Mouse (Mus musculus): ENCODE measurements at regions not wholly inside any gene's neighbourhood (a gene's known extent, or its start where the extent isn't known, plus 50 kb on each side); places are given as distances from the start of the nearest gene placed in this dataset.

- DNase-seq (ENCODE audit: low spot score) = no peak
- Histone ChIP-seq H3K4me2 (replicated peaks; ENCODE audit: low read depth) (no peak overlapping the region), H3K36me3 (ENCODE audit: control insufficient read depth, insufficient read depth, low read length) (no peaks in the 10 kb centered on the region), H3K4me1 (replicated peaks; ENCODE audit: control insufficient read depth, insufficient read depth) (no peaks in the 10 kb centered on the region), H3K27me3 (ENCODE audit: control insufficient read depth, insufficient read depth, low read length) (no peaks in the 10 kb centered on the region), H3K4me3 (ENCODE audit: low read depth, low read length) (no peak overlapping the region), H3K9me3 (ENCODE audit: control insufficient read depth, low read length) (no peaks in the 10 kb centered on the region), H3K27ac (replicated peaks) (no peak overlapping the region), H3K9ac (ENCODE audit: low read length) (no peak overlapping the region)
- TF ChIP-seq CTCF (IDR thresholded peaks at IDR 0.05; ENCODE audit: low read depth) = no peak
- 65% methylated on average over 2 of the region's 2 CpGs for WGBS
- no peak for ATAC-seq (ENCODE audit: low FRiP score, low TSS enrichment)
Measured at GRCm38 (mm10) chr12:27431338-27431737, 89.0 kb upstream of the Sox11 start.

- 71% methylated on average over 8 of the region's 8 CpGs for WGBS
- H3K4me3 ChIP-seq (ENCODE audit: low read depth, low read length) = no peak overlapping the region
- H3K4me2 ChIP-seq (replicated peaks; ENCODE audit: low read depth) = no peak overlapping the region
- H3K27ac ChIP-seq (replicated peaks) = no peak overlapping the region
- H3K4me1 ChIP-seq (replicated peaks; ENCODE audit: control insufficient read depth, insufficient read depth) = no peaks in the 10 kb centered on the region
- H3K36me3 ChIP-seq (ENCODE audit: control insufficient read depth, insufficient read depth, low read length) = no peaks in the 10 kb centered on the region
- ATAC-seq (ENCODE audit: low FRiP score, low TSS enrichment) (no peak), DNase-seq (ENCODE audit: low spot score) (no peak)
- H3K27me3 ChIP-seq (ENCODE audit: control insufficient read depth, insufficient read depth, low read length) = no peaks in the 10 kb centered on the region
- no peaks in the 10 kb centered on the region for H3K9me3 ChIP-seq (ENCODE audit: control insufficient read depth, low read length)
- TF ChIP-seq CTCF (IDR thresholded peaks at IDR 0.05; ENCODE audit: low read depth) (no peak), EP300 (optimal IDR thresholded peaks at IDR 0.05) (no peak)
- no peak overlapping the region for H3K9ac ChIP-seq (ENCODE audit: low read length)
Measured at GRCm38 (mm10) chr12:27417387-27418009, 75.1 kb upstream of the Sox11 start.

GRCm38 (mm10) chr12:27410555-27410954 lies 68.2 kb upstream of the Sox11 start:
- Histone ChIP-seq H3K9ac (ENCODE audit: low read length) (no peak overlapping the region), H3K4me2 (replicated peaks; ENCODE audit: low read depth) (no peak overlapping the region), H3K36me3 (ENCODE audit: control insufficient read depth, insufficient read depth, low read length) (no peaks in the 10 kb centered on the region), H3K4me1 (replicated peaks; ENCODE audit: control insufficient read depth, insufficient read depth) (no peaks in the 10 kb centered on the region), H3K9me3 (ENCODE audit: control insufficient read depth, low read length) (no peaks in the 10 kb centered on the region), H3K4me3 (ENCODE audit: low read depth, low read length) (no peak overlapping the region), H3K27me3 (ENCODE audit: control insufficient read depth, insufficient read depth, low read length) (no peaks in the 10 kb centered on the region), H3K27ac (replicated peaks) (no peak overlapping the region)
- no peak for DNase-seq (ENCODE audit: low spot score)
- no peak for ATAC-seq (ENCODE audit: low FRiP score, low TSS enrichment)
- TF ChIP-seq EP300 (optimal IDR thresholded peaks at IDR 0.05) = no peak
- no peak for TF ChIP-seq CTCF (IDR thresholded peaks at IDR 0.05; ENCODE audit: low read depth)
- 54% methylated on average over 4 of the region's 4 CpGs for WGBS

- Histone ChIP-seq H3K27me3 (ENCODE audit: control insufficient read depth, insufficient read depth, low read length) (no peaks in the 10 kb centered on the region), H3K4me2 (replicated peaks; ENCODE audit: low read depth) (no peak overlapping the region), H3K4me3 (ENCODE audit: low read depth, low read length) (no peak overlapping the region), H3K9ac (ENCODE audit: low read length) (no peak overlapping the region), H3K27ac (replicated peaks) (no peak overlapping the region), H3K36me3 (ENCODE audit: control insufficient read depth, insufficient read depth, low read length) (no peaks in the 10 kb centered on the region), H3K4me1 (replicated peaks; ENCODE audit: control insufficient read depth, insufficient read depth) (no peaks in the 10 kb centered on the region), H3K9me3 (ENCODE audit: control insufficient read depth, low read length) (no peaks in the 10 kb centered on the region)
- ATAC-seq (ENCODE audit: low FRiP score, low TSS enrichment) (no peak), DNase-seq (ENCODE audit: low spot score) (no peak)
- TF ChIP-seq EP300 (optimal IDR thresholded peaks at IDR 0.05) (no peak), CTCF (IDR thresholded peaks at IDR 0.05; ENCODE audit: low read depth) (no peak)
- WGBS = 71% methylated on average over 4 of the region's 4 CpGs
Measured at GRCm38 (mm10) chr12:27408440-27408839, 66.1 kb upstream of the Sox11 start.

- WGBS = 49% methylated on average over 5 of the region's 5 CpGs
- Histone ChIP-seq H3K27ac (replicated peaks) (no peak overlapping the region), H3K4me2 (replicated peaks; ENCODE audit: low read depth) (no peak overlapping the region), H3K27me3 (ENCODE audit: control insufficient read depth, insufficient read depth, low read length) (no peaks in the 10 kb centered on the region), H3K9me3 (ENCODE audit: control insufficient read depth, low read length) (no peaks in the 10 kb centered on the region), H3K36me3 (ENCODE audit: control insufficient read depth, insufficient read depth, low read length) (no peaks in the 10 kb centered on the region), H3K4me1 (replicated peaks; ENCODE audit: control insufficient read depth, insufficient read depth) (no peaks in the 10 kb centered on the region), H3K4me3 (ENCODE audit: low read depth, low read length) (no peak overlapping the region), H3K9ac (ENCODE audit: low read length) (no peak overlapping the region)
- TF ChIP-seq CTCF (IDR thresholded peaks at IDR 0.05; ENCODE audit: low read depth) (no peak), EP300 (optimal IDR thresholded peaks at IDR 0.05) (no peak)
- DNase-seq (ENCODE audit: low spot score) (no peak), ATAC-seq (ENCODE audit: low FRiP score, low TSS enrichment) (no peak)
Measured at GRCm38 (mm10) chr12:27399392-27399791, 57.0 kb upstream of the Sox11 start.

Data from stomach, postnatal 0 days (tissue).